Mouse (Mus musculus): ENCODE results near the gene Mtch1. TPM values are rescaled to one million over a fixed set of nuclear protein-coding genes. Genes with fewer than 3 reads are reported as not detected.

Mtch1 gene
- total and polyA plus RNA-seq, 3 experiments, result 143 to 233 (median 147) TPM

- Histone ChIP-seq H3K79me2 (ENCODE audit: control insufficient read depth, insufficient read depth, low read length, poor library complexity) (no peaks in the 10 kb centered on the region), H3K27ac (ENCODE audit: control insufficient read depth, low read depth, low read length) (no peak overlapping the region), H3K9me3 (replicated peaks; ENCODE audit: insufficient read depth, low read length) (no peaks in the 10 kb centered on the region), H3K27me3 (ENCODE audit: control insufficient read depth in 1 of 2, insufficient read depth in 2 of 2, low read length in 2 of 2) (no peaks in the 10 kb centered on the region), H3K4me1 (ENCODE audit: control insufficient read depth in 1 of 2, insufficient read depth in 2 of 2, low read length in 2 of 2) (peaks cover 0 to 9% of the 10 kb centered on the region in 2 experiments; a peak in 2 of 4 replicates), H3K36me3 (ENCODE audit: control insufficient read depth in 1 of 2, insufficient read depth in 2 of 2, low read length in 2 of 2) (no peaks in the 10 kb centered on the region; a peak in 1 of 4 replicates), H3K9ac (ENCODE audit: control insufficient read depth, low read depth, low read length, poor library complexity, severe bottlenecking) (no peak overlapping the region), H3K4me3 (ENCODE audit: control insufficient read depth in 1 of 2, insufficient read depth in 1 of 2, low read depth in 2 of 2, low read length in 2 of 2) (no peak overlapping the region)
- TF ChIP-seq NRF1 (IDR thresholded peaks at IDR 0.05; ENCODE audit: insufficient read depth, low read depth, low read length, poor library complexity, severe bottlenecking) (no peak), GABPA (IDR thresholded peaks at IDR 0.05; ENCODE audit: low read depth, low read length) (no peak), RCOR1 (IDR thresholded peaks at IDR 0.05; ENCODE audit: low read depth, low read length) (no peak), USF1 (IDR thresholded peaks at IDR 0.05; ENCODE audit: low read depth, low read length) (no peak), E2F4 (IDR thresholded peaks at IDR 0.05; ENCODE audit: borderline replicate concordance, low read depth, low read length) (no peak), MYC (IDR thresholded peaks at IDR 0.05; ENCODE audit: low read depth, low read length) (no peak), TBP (IDR thresholded peaks at IDR 0.05; ENCODE audit: low read depth, low read length) (no peak), GATA1 (IDR thresholded peaks at IDR 0.05; ENCODE audit: low read depth, low read length) (no peak)
- no peak for DNase-seq (ENCODE audit: low read depth, low spot score)
These were observed 36.2 kb upstream of the Mtch1 start for GRCm38 (mm10) chr17:29383923-29384322.

GRCm38 (mm10) chr17:29382417-29382816 lies 34.7 kb upstream of the Mtch1 start:
- no peaks in the 10 kb centered on the region for H3K27me3 ChIP-seq (ENCODE audit: control insufficient read depth in 1 of 2, insufficient read depth in 2 of 2, low read length in 2 of 2)
- H3K4me3 ChIP-seq (ENCODE audit: control insufficient read depth in 1 of 2, insufficient read depth in 1 of 2, low read depth in 2 of 2, low read length in 2 of 2), result no peak overlapping the region
- no peak overlapping the region for H3K9ac ChIP-seq (ENCODE audit: control insufficient read depth, low read depth, low read length, poor library complexity, severe bottlenecking)
- peaks cover 0 to 9% of the 10 kb centered on the region in 2 experiments; a peak in 2 of 4 replicates for H3K4me1 ChIP-seq (ENCODE audit: control insufficient read depth in 1 of 2, insufficient read depth in 2 of 2, low read length in 2 of 2)
- H3K36me3 ChIP-seq (ENCODE audit: control insufficient read depth in 1 of 2, insufficient read depth in 2 of 2, low read length in 2 of 2), result no peaks in the 10 kb centered on the region; a peak in 1 of 4 replicates
- no peaks in the 10 kb centered on the region for H3K9me3 ChIP-seq (replicated peaks; ENCODE audit: insufficient read depth, low read length)
- no peaks in the 10 kb centered on the region for H3K79me2 ChIP-seq (ENCODE audit: control insufficient read depth, insufficient read depth, low read length, poor library complexity)
- DNase-seq (ENCODE audit: low read depth, low spot score), result no peak
- TF ChIP-seq ZMIZ1 (IDR thresholded peaks at IDR 0.05; ENCODE audit: low read depth, low read length) (no peak), GABPA (IDR thresholded peaks at IDR 0.05; ENCODE audit: low read depth, low read length) (no peak), ZC3H11A (IDR thresholded peaks at IDR 0.05; ENCODE audit: low read depth, low read length) (no peak), MXI1 (IDR thresholded peaks at IDR 0.05; ENCODE audit: low read depth, low read length) (no peak), JUND (IDR thresholded peaks at IDR 0.05; ENCODE audit: low read depth, low read length) (no peak), POLR2AphosphoS5 (IDR thresholded peaks at IDR 0.05; ENCODE audit: borderline replicate concordance, low read depth, low read length) (no peak), CHD2 (IDR thresholded peaks at IDR 0.05; ENCODE audit: low read length) (no peak), NRF1 (IDR thresholded peaks at IDR 0.05; ENCODE audit: insufficient read depth, low read depth, low read length, poor library complexity, severe bottlenecking) (no peak), SIN3A (IDR thresholded peaks at IDR 0.05; ENCODE audit: low read length) (no peak), ZNF384 (IDR thresholded peaks at IDR 0.05; ENCODE audit: low read depth, low read length) (no peak), HCFC1 (IDR thresholded peaks at IDR 0.05; ENCODE audit: low read depth, low read length) (no peak)
- H3K27ac ChIP-seq (ENCODE audit: control insufficient read depth, low read depth, low read length), result no peak overlapping the region
